Mouse (Mus musculus) brain, embryonic 14.5 days (tissue): Measurements from ENCODE around the gene Grm1. TPM values are rescaled to one million over a fixed set of nuclear protein-coding genes. Genes with fewer than 3 reads are reported as not detected.
"Not testable (repeated sequence)": the region's sequence is repeated elsewhere in the genome, so short reads cannot be mapped to it uniquely, and the experiment has no call there.

Experiments
- DNase-seq: peaks from one replicate; pipeline ENCODE4 v3.0.0-alpha.2; 2011; ENCODE audit warnings: low read depth
- CTCF ChIP-seq: fragments of 200-500 bp; IDR thresholded peaks from 2 replicates; pipeline ENCODE4 v1.5.1; 2012; ENCODE audit warnings: inconsistent platforms, mild to moderate bottlenecking, moderate library complexity, borderline replicate concordance; ENCODE audit not compliant: insufficient read depth, insufficient read length; ENCODE audit errors: extremely low read depth
- POLR2A ChIP-seq: fragments of 200-500 bp; IDR thresholded peaks from 2 replicates; pipeline ENCODE4 v1.6.1; 2012; ENCODE audit warnings: mild to moderate bottlenecking, inconsistent platforms, borderline replicate concordance; ENCODE audit not compliant: poor library complexity, insufficient read depth, insufficient read length, severe bottlenecking; ENCODE audit errors: extremely low read depth
- polyA plus RNA-seq: library from polyadenylated mRNA; depleted of rRNA; stranded (reverse); fragments of >200 nt; gene quantifications from 2 replicates; pipeline ENCODE4 v1.2.3, GENCODE M21; 2012; rRNA removed

Gene Grm1
- 5.2 and 7.0 TPM in 2 replicates for polyA plus RNA-seq

DNA sequence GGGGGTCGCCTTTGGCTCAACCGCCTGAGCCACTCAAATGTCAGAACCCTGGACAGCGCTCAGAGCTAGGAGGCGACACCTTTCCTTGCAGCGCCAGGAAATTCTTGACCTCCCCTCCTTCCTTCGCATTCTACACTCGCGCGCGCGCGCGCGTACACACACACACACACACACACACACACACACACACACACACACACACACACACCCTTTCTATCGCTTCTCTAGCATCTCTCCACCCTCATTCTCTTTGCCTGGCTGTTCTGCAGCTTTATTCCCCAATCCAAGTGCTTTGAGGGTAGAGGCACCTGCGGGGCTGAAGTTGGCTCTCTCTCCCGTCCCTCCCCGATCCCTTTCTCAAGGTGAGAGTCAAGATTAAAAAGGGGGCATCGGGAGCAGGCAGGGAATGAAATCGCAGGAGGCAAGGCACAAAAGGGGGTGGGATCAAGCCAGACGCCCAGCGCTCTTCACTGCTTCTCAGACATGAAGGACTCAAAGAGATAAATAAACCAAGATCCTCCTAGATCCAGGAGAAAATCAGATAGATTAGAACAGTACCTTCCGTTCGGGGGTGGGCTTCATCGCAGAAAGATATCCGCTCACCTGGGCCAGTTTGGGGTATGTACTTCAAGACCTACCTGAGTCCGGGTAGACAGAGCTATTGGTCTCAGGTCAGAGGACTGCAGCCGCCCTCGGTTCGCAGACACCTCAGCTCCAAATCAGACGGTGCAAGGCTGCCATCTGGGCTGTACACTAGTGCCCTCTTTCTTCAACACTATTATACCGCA is at the start of gene Grm1:
TSS of gene Grm1 (minus strand) at position 746 of the 788 bp plus-strand sequence.
- no peak for TF ChIP-seq POLR2A
- peak; percentile 36; the same call in 1 of the 2 replicates for TF ChIP-seq CTCF
- DNase-seq = peak; percentile 75

DNA sequence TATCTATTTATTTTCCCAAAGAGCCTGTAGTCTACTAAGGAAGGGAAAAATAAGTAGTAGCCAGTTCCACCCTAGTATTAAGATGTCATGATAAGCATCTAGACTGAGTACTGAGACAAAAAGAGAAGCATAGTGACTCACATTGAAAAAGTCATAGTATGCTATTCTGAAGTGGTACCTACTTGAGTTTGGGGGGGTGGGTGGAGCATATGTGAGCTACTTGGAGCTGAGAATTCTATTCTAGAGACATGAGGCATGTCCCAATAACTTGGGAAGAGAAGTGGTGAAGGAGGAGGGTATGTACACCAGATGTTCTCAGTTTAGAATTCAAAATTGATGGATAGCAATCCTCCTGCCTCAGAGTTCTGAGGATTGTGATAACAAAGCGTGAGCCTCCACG is 39.6 kb upstream of the Grm1 start:
- DNase-seq = no peak
- no peak for TF ChIP-seq POLR2A
- no peak for TF ChIP-seq CTCF

DNA sequence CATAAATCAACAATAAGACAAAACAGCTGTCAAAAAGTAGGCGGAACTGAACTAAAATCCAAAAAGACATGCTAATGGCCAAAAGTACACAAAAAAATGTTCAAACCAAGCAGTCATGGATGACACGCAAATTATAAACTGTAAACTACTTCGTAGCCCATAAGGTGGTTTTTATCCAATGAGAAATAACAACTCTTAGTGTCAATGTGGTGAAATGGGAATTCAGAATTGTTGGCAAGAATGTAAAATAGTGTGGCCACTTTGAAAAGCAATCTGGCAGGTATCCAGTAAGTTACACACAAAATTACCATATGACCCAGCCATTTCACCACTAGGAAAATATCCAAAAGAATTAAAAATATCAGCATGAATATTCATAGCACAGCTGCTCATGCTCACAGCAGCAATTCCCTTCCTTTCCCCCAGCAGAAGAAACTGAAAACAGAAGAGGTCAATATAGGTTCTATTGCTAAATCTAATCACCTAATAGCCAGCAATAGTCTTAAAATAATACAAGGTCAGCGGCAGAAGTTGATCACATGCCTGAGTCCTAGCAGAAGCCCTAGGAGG is 16.4 kb upstream of the Grm1 start:
- TF ChIP-seq CTCF (no peak), POLR2A (no peak)
- DNase-seq = peak; percentile 50

DNA sequence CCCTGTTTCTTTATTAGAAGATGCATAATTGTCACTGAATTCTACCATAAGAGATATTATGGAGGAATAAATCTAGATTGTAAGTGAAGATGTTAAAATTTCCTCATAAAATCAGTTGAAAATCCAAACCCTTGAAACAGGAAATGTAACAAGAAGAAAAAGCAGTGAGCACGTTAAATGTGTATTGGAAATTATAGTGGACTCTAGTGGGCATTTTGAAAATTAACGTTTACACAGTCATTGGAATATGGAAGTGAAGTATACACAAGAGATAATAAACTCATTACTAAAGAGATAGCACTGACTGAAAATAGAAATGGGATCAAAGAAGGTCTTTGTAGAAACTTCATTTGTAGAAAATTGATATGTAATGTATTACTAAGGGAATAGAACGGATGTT is 4.2 kb upstream of the Grm1 start:
- DNase-seq = no peak
- TF ChIP-seq POLR2A (no peak), CTCF (no peak)

DNA sequence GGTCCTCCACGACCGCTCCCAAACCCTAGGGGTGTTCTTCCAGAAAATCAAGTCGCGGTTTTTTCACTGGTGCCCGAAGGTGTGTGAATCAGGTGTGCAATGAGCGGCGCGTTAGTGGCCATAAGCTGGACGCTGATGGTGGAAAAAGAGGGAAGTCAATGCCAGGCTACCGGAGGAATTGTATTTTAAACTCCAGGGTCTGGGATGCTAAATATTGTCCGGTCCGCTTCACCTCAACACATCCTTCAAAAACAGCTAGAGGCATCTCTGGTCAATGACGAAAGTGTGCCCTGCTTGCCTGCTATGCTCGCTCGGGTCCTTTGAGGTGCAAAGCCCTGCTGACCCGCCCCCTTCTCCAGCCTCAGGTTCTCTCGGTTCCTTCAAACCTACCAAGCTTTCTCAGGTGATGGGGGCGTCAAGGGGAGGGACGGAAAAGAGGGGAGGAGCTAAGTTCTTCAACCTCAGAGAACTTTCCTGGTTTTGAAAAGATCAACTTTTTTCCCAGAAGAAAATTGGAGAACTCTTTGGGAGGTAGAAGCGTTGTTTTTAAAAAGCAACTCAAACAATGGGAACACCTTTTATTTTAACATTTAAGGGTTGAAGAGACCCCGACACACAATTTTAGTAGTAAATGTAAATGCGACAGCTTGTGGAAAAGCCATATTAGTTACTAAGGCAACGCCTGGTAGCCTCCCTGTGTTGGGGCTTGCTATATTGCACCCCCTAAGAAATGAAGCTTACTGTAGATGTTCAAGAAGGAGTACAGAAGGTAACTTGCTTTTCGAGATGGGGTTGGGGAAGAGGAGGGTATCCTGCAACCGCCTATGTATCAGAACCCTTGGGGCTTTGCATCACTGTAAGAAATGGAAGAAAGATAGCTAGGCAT is 1.2 kb downstream of the Grm1 start:
- DNase-seq = peak; percentile 5
- TF ChIP-seq POLR2A (no peak), CTCF (no peak)

DNA sequence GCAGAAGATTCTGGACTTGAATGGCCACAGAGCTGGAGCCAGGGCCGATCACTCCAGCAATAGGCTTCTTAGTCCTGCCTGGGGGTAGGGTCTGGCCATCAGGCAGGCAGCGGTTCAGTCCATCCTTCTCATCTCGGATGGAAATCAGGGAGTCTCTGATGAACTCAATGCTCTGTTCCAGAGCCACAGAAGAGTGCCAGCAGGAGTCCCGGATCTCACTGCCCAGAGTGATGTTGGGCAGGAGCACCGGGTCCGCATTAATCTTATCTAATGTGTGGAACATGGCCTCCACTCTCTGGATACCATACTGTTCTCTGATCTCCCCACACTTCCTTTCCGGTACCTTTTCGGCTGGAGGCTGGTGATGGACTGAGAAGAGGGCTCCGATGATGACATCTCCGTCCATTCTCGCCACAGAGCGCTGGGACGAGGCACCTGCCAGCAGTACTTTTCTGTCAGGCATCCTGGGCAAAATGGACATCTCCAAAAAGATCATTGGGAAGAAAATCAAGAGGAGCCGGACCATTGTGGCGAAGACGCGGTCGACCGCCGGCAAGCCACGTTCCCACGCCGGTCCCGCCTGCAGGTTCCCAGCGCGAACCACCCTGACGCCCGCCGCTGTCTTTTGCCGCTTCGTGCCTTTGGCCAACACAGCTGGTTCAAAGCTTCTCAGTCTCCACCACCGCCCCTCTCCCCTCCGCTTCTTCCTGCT is 2.0 kb downstream of the Grm1 start:
- TF ChIP-seq POLR2A = no peak
- TF ChIP-seq CTCF = no peak
- DNase-seq = peak; percentile 22

DNA sequence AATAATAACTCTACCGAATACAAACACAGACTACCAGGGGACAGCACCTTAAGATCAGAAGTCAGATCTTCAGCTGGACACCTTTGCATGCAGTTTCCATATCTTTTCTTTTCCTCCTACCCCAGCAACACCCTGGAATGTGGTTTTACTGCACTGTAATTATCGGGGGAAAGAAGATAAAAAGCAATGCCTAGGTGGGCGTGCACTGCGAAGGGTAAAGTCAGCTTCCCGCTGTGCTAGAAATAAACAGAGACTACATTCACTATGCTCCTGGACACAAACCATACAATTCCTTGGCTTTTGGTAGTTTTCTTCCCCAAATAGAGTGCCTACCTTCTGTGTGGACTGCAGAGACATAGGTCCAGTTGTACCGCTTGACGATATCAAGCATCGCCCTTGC is 2.6 kb downstream of the Grm1 start:
- DNase-seq = no peak
- TF ChIP-seq CTCF (no peak), POLR2A (no peak)

DNA sequence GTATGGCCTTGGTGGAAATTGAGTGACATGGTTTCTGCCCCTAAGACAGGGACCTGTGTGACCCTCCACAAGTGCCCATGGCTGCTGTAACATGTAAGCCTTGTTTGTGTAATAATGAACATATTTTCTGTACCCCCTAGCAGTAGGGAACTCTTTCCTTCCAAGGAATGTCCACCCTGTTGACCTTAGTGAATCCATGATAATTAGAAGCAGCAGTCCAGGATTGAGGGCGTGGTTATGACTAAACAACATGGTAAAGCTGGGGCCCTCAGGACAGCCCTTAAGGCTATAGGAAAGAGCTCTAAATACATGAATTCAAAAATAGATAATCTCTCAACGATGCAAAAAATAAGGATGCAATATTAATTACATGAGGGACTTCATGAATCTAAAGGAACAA is 17.0 kb downstream of the Grm1 start:
- TF ChIP-seq CTCF (no peak), POLR2A (no peak)
- DNase-seq = no peak

DNA sequence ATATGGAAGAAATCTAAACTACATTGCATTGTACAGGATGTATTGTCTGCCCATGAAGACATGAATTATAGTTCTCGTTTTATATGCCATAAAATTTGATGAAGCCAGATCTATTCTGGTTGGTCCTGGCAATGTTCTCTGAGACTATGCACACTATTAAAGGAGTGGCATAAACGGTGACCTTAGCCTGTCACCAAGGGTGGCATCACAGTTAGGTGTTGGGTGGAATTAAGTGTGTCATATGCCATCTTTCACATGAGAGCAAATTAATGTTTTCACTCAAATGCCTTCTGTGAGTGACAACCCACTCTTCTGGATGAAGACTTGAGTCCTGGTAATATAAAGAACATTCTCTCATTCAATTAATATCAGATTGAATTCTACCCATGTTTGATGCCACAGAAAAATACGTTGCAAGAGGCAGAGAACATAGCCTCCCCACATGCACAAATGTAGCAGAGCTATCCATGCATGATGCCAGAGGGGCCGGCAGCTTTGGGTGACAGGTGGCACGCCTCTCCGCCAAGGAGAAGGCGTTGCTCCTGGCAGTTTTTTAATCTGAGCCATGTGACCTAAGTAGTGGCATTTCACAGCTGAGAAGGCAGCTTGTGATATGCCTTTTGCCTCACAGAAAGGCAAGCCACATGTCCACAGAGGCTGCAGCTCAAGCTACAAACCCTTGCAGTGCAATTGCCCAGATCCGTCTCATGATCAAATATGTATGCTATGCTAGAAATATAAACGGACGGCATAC is 20.7 kb downstream of the Grm1 start:
- TF ChIP-seq POLR2A (no peak), CTCF (no peak)
- peak; percentile 84 for DNase-seq

DNA sequence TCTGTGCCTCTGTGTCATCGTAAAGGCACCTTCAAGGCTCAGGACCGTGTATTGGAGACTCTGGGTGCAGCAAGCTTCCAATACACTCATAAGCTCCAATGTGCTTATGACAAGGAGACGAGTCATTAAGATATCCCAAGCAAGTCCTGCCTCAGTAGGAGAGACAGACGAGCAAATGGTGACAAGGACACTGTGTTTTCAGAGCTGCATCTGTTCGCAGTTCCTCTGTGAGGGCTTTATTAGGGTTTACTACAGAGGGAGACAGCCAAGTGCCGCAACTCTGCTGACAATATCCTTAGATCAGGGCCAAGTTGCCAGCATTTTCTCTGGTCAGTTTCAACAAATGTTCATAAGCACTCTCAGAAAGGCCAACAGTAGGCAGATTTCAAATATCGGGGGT is 32.8 kb downstream of the Grm1 start:
- no peak for DNase-seq
- no peak for TF ChIP-seq POLR2A
- no peak for TF ChIP-seq CTCF

DNA sequence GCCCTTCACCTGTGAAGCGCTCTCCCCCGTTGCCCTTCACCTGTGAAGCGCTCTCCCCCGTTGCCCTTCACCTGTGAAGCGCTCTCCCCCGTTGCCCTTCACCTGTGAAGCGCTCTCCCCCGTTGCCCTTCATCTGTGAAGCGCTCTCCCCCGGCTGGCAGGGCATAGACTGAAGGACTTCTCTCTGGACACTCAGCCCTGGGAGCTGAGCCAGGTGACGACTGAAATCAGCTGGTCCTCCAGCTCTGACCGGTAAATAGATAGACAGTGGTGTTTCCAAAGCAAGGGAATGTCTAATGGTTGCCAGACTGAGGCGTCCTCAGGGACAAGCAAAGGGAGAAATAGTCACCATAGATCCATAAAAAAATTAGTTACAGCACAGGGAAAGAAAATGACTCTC is 36.7 kb downstream of the Grm1 start:
- DNase-seq = not testable (repeated sequence)

DNA sequence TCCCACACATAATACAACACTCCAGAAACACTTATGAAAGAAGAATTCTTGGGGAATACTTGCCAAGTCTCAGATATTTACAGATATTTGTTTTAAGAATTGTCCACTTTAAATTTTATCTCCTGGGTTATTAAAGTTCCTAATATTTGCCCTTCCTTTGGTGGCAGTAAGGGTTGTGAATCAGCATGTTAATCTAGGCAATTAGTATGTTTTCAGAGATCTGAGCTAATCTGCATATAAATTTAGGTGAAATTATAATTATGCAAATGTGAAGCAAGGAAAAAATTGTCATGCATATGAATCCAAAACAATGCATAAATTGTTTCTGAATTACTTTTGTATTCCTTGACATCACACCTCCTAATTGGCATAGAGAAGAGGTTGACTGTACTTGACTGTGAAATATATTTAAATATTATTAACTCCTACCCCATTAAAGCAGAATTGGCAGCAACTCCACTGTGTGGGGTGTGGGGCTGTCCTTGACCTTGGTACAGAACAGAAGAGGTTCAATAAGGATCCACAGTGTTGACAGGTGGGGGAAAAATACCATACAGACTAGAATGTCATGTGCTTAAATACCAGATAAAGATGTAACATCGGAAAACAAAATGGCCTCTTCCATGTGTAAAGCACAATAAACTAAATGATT is 37.6 kb downstream of the Grm1 start:
- DNase-seq = peak; percentile 66
- TF ChIP-seq POLR2A = no peak
- no peak for TF ChIP-seq CTCF

DNA sequence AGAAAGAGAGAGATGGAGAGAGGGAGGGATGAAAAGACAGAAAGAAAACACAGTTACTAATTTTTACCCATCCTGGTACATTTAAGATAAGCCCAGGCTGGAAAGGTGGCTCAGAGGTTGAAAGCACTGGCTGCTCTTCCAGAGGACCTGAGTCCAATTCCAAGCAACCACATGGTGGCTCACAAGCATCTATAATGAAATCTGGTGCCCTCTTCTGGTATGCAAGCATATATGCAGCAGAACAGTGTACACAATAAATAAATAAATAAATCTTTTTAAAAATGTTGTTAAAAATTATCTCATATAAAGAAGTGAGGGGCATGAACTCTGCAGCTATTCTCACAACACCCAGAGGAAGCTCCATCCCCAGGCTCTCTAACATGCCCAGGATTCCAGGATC is 42.8 kb downstream of the Grm1 start:
- TF ChIP-seq POLR2A (no peak), CTCF (no peak)

More for the DNA sequence above, 42.8 kb downstream of the Grm1 start:
- no peak for DNase-seq
